Mouse (Mus musculus): ENCODE measurements around the gene Tmem216. TPM values are rescaled to one million over a fixed set of nuclear protein-coding genes. Genes with fewer than 3 reads are reported as not detected.

The Tmem216 gene
- 46.6 and 48.4 TPM in 2 replicates for polyA plus RNA-seq (2015; fragmentation: Nextera tagmentation; extraction: Ambion mirVana)

DNA sequence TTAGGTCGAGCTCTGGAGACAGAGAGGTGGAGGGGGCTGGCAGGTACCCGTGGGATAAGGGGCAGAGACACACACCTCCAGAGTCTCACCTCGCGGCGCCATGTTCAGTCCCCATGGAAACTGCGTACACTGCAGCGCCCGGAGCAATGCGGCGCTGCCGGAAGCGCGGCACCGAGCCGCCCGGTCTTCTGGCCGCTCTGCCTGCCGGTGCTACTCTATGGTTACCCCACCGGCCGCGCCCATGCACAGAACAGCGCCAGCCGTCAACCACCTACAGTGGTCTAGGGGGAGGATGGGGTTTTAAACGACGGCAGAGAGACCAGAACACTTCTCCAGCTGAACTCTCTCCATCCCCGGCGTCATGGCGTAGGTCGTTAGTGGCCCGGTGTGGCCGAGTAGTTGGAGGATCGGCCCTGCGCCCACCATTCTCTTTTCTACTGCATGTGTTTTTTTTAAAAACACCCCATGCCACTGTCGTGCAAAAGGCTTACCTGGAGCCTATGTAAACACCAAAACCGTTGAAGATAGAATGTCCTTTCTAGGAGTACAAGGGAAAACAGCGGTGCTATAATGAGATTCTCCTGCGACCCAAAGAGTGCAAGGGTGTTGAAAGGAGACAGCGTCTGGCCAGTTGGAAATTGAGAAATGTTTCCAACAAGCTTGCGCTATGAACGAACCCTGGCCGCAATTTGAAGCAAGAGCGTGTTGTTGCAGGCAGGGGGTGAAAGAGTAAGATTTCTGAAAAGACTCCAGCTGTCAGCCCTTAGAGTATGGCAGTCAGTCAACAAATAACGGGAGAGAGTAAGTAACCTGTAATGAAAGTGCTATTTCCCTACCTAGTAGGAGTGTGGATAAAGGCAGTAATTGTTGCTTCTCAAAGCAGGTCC, at the start of gene Tmem216:
TSS of gene Tmem216 (minus strand) at position 615 of the 887 bp plus-strand sequence.
- Histone ChIP-seq H3K27me3 (replicated peaks; ENCODE audit: control insufficient read depth, insufficient read depth, low read length) (no peaks in the 10 kb centered on the region), H3K4me1 (ENCODE audit: control insufficient read depth, insufficient read depth, low read depth, low read length) (peaks cover 12% of the 10 kb centered on the region), H3K4me3 (ENCODE audit: low read length) (peak within 1 kb of the TSS; percentile 70), H3K9me3 (ENCODE audit: control insufficient read depth, low read length) (no peaks in the 10 kb centered on the region), H3K27ac (ENCODE audit: low read depth, low read length) (peak within 1 kb of the TSS; percentile 87), H3K4me2 (ENCODE audit: low read length) (peak within 1 kb of the TSS; percentile 89), H3K9ac (ENCODE audit: low read depth, low read length) (peak within 1 kb of the TSS; percentile 88), H3K36me3 (ENCODE audit: control insufficient read depth, insufficient read depth, low read length) (peaks cover 6% of the 10 kb centered on the region)
- under 1% methylated on average over 43 of the region's 43 CpGs for WGBS
- ATAC-seq: peak; percentile 98

DNA sequence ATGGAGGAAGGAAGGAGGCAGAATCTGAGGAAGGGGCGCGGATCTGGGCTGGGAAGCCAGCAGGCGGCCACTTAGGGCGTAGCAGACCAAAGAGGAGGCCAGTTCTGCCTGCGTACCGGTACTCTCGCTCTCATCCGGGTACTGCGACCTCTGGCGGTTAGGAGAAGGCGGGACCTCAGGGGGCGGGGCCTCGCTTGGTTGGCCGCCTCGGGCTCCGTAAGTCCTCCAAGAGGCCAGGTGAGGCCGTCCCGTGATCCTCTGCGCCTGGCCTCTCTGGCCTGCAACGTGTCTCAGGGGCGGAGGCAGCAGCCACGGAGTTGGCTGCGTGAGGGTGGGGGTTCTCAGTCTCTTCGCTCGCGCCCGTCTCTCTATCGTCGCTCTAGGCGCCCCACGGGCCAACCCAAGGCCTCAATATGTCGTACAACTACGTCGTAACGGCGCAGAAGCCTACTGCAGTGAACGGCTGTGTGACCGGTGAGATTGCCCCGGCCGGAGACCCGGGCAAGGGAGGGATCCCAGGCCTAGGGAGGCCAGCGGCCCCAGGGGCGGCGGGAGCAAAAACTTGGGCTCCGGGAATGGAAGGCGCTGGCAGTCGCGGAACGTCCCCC, 49.4 kb upstream of the Tmem216 start, which contains the start of the genes Ddb1 and Tkfc:
TSS of gene Ddb1 (plus strand) at position 35 of the 608 bp plus-strand sequence.
TSS of gene Tkfc (minus strand) at position 362 of the 608 bp plus-strand sequence.
- Histone ChIP-seq H3K9me3 (ENCODE audit: control insufficient read depth, low read length) (no peaks in the 10 kb centered on the region), H3K27ac (ENCODE audit: low read depth, low read length) (peak within 1 kb of the TSS; percentile 92), H3K4me1 (ENCODE audit: control insufficient read depth, insufficient read depth, low read depth, low read length) (peaks cover 26% of the 10 kb centered on the region), H3K9ac (ENCODE audit: low read depth, low read length) (peak within 1 kb of the TSS; percentile 86), H3K4me2 (ENCODE audit: low read length) (peak within 1 kb of the TSS; percentile 85), H3K36me3 (ENCODE audit: control insufficient read depth, insufficient read depth, low read length) (peaks cover 21% of the 10 kb centered on the region), H3K27me3 (replicated peaks; ENCODE audit: control insufficient read depth, insufficient read depth, low read length) (no peaks in the 10 kb centered on the region), H3K4me3 (ENCODE audit: low read length) (peak within 1 kb of the TSS; percentile 72)
- peak; percentile 98 for ATAC-seq
- WGBS: under 1% methylated on average over 47 of the region's 49 CpGs

DNA sequence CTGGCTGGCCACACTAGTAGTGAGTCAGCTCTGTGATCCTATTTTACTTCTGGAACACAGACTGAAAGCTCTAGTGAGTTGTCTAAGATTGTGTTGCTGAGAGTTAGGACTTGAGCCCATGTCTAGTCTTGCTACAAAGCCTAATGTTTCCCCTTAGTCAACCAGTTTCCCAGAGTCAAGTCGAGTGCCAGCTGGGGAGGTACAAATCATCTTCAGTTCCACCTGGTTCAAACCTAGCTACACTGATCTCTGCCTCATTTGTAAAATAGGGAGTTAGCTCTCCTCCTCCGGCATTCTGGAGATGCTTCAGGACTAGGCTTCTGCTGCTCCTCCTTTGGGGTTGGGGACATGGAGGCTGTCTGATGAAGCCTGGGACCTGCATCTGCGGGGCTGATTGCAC, 48.5 kb upstream of the Tmem216 start:
- no peak for ATAC-seq
- peaks cover 26% of the 10 kb centered on the region for H3K4me1 ChIP-seq (ENCODE audit: control insufficient read depth, insufficient read depth, low read depth, low read length)
- WGBS: 63% methylated on average over 3 of the region's 3 CpGs
- peak overlapping the region; percentile 92 for H3K27ac ChIP-seq (ENCODE audit: low read depth, low read length)
- peak overlapping the region; percentile 85 for H3K4me2 ChIP-seq (ENCODE audit: low read length)
- H3K36me3 ChIP-seq (ENCODE audit: control insufficient read depth, insufficient read depth, low read length): peaks cover 18% of the 10 kb centered on the region
- H3K4me3 ChIP-seq (ENCODE audit: low read length): peak overlapping the region; percentile 72
- no peaks in the 10 kb centered on the region for H3K9me3 ChIP-seq (ENCODE audit: control insufficient read depth, low read length)
- H3K9ac ChIP-seq (ENCODE audit: low read depth, low read length): peak overlapping the region; percentile 86
- no peaks in the 10 kb centered on the region for H3K27me3 ChIP-seq (replicated peaks; ENCODE audit: control insufficient read depth, insufficient read depth, low read length)

DNA sequence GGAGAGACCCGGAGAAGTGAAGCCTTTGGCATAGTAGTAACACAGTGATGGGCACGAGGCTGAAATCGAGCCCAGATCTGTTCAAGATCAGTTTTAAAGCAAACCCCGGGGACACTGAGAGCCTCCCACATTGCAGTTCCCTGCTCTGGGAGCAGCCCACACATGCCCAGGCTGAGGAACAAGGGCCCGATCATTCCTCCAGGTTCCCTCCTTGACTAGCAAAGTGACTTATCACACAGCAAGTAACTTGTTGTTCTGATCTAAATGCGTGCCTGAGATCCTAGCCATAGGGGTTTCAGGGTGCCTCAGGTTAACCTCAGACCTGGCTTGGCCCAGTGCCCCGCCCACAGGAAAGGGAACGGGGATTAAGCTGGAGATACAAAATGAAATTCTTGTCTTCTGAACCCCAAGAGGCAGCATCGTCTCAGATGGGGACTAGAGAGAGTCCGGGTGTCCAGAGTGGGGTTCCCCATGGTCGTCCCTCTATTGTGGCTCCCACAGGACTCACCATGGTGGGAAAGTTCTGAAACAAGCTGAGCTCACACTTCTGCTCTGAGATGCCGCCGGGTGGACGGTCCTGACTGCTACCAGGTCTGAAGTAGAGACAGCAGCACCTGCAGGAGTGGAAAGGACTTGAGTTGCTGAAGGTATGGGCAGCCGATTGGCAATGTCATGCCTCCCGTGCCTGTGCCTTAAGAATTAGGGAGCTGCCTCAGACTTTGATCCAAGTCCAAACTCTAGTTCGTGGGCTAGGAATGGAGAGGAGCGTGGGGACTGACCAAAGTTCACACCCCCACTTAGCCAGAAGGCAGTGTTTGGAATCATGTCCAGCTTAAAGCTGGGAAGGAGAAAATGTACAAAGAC, 47.9 kb upstream of the Tmem216 start:
- H3K9ac ChIP-seq (ENCODE audit: low read depth, low read length): no peak overlapping the region
- 88% methylated on average over 18 of the region's 18 CpGs for WGBS

DNA sequence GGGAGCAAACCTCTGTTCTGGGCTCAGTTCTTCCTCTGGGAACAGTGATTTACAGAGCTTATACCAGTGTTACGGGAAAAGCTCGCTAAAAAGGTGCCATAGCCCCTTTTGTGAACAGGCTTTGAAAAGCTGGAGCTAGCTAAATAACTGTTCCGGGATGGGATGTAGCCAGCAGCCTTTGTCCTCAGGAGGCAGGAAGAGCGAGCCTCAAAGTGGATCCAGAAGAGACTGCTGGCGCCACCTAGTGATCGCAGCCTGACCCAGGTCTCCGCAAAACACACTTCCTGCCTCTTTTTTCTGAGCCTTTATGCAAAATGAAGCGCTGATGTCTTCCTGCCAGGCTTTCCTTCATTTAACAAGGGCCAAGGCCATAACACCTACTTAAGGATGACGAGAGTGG, 46.7 kb upstream of the Tmem216 start:
- Histone ChIP-seq H3K27me3 (replicated peaks; ENCODE audit: control insufficient read depth, insufficient read depth, low read length) (no peaks in the 10 kb centered on the region), H3K4me3 (ENCODE audit: low read length) (peak overlapping the region; percentile 35), H3K27ac (ENCODE audit: low read depth, low read length) (peak overlapping the region; percentile 90), H3K4me2 (ENCODE audit: low read length) (peak overlapping the region; percentile 74), H3K36me3 (ENCODE audit: control insufficient read depth, insufficient read depth, low read length) (peaks cover 10% of the 10 kb centered on the region; the same call in 1 of the 2 replicates), H3K4me1 (ENCODE audit: control insufficient read depth, insufficient read depth, low read depth, low read length) (peaks cover 26% of the 10 kb centered on the region), H3K9ac (ENCODE audit: low read depth, low read length) (peak overlapping the region; percentile 70), H3K9me3 (ENCODE audit: control insufficient read depth, low read length) (no peaks in the 10 kb centered on the region)
- 1% methylated on average over 9 of the region's 9 CpGs for WGBS
- peak; percentile 56 for ATAC-seq

More for the DNA sequence above, 47.9 kb upstream of the Tmem216 start:
- no peak overlapping the region for H3K4me3 ChIP-seq (ENCODE audit: low read length)
- no peaks in the 10 kb centered on the region for H3K9me3 ChIP-seq (ENCODE audit: control insufficient read depth, low read length)
- peaks cover 19% of the 10 kb centered on the region for H3K36me3 ChIP-seq (ENCODE audit: control insufficient read depth, insufficient read depth, low read length)
- no peak overlapping the region for H3K4me2 ChIP-seq (ENCODE audit: low read length)
- H3K27ac ChIP-seq (ENCODE audit: low read depth, low read length): no peak overlapping the region; the same call in 1 of the 2 replicates
- peaks cover 26% of the 10 kb centered on the region for H3K4me1 ChIP-seq (ENCODE audit: control insufficient read depth, insufficient read depth, low read depth, low read length)
- H3K27me3 ChIP-seq (replicated peaks; ENCODE audit: control insufficient read depth, insufficient read depth, low read length): no peaks in the 10 kb centered on the region
- no peak for ATAC-seq

DNA sequence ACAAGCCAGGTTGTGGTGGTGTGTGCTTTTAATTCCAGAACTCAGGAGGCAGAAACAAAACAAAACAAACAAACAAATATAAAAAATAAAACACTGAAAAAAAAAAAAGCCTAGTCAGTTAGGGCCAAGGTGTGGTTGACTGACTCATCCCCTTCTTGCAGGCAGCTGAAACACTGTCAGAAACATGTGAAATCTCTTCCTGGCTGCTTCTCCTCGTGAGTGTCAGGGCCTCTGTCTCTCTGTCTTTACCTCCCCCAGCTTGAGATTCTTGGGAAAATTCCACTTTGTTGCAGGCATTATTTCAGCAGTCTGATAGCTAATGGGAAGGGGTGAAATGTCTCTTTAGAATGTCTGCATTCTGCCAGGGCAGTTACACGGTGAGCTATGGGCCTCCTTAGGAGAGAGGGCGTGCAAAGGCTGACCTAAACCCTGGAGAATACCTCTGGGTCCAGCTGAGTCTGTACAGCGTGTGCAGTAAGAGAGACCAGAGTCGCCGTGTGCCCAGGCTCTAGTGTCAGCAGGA, 46.3 kb upstream of the Tmem216 start:
- peak overlapping the region; percentile 35 for H3K4me3 ChIP-seq (ENCODE audit: low read length)
- H3K36me3 ChIP-seq (ENCODE audit: control insufficient read depth, insufficient read depth, low read length): peaks cover 8% of the 10 kb centered on the region; the same call in 1 of the 2 replicates
- H3K4me1 ChIP-seq (ENCODE audit: control insufficient read depth, insufficient read depth, low read depth, low read length): peaks cover 26% of the 10 kb centered on the region
- H3K9ac ChIP-seq (ENCODE audit: low read depth, low read length): peak overlapping the region; percentile 70
- no peaks in the 10 kb centered on the region for H3K9me3 ChIP-seq (ENCODE audit: control insufficient read depth, low read length)
- ATAC-seq: 0 out of 2 replicates have a peak, but pooled peaks have one; percentile 16
- no peaks in the 10 kb centered on the region for H3K27me3 ChIP-seq (replicated peaks; ENCODE audit: control insufficient read depth, insufficient read depth, low read length)
- H3K27ac ChIP-seq (ENCODE audit: low read depth, low read length): peak overlapping the region; percentile 90
- WGBS: 3% methylated on average over 6 of the region's 6 CpGs
- H3K4me2 ChIP-seq (ENCODE audit: low read length): peak overlapping the region; percentile 74

DNA sequence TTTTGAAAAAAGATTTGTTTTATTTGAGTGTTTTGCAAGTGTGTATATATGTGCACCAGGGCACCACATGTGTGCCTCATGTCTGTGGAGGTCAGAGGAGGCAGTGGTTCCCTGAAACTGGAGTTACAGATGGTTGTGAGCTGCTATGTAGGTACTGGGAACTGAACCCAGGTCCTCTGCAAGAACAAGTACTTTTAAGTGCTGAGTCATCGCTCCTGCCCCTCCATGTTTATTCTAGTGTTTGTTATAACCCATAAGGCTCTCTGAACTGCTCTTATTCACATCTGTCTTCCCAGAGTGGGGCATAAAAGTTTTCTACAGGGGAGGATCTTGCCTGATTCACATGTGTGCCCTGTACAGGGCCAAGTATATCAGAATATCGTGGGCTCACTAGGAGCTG, 43.6 kb upstream of the Tmem216 start:
- Histone ChIP-seq H3K9me3 (ENCODE audit: control insufficient read depth, low read length) (no peaks in the 10 kb centered on the region), H3K4me3 (ENCODE audit: low read length) (no peak overlapping the region), H3K9ac (ENCODE audit: low read depth, low read length) (no peak overlapping the region), H3K4me2 (ENCODE audit: low read length) (no peak overlapping the region), H3K27me3 (replicated peaks; ENCODE audit: control insufficient read depth, insufficient read depth, low read length) (no peaks in the 10 kb centered on the region), H3K36me3 (ENCODE audit: control insufficient read depth, insufficient read depth, low read length) (peaks cover 10% of the 10 kb centered on the region; the same call in 1 of the 2 replicates), H3K4me1 (ENCODE audit: control insufficient read depth, insufficient read depth, low read depth, low read length) (peaks cover 14% of the 10 kb centered on the region), H3K27ac (ENCODE audit: low read depth, low read length) (no peak overlapping the region)
- WGBS: 94% methylated on average over 2 of the region's 2 CpGs
- ATAC-seq: no peak

DNA sequence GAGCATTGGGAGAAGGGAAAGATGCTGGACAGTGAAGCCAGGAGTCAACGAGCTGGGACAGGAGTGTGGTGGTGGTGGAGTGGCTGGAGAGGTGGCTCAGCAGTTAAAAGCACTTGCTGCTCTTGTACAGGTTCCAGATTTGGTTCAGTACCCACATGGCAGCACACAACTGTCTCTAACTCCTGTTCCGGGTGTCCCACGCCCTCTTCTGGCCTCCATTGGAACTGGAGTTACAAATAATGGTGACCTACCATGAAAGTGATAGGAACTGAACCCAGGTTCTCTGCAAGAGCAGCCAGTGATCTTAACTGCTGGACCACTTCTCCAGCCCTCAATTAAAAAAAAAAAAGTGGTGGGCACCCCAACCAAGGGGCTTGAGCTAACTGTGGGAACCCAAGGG, 42.1 kb upstream of the Tmem216 start:
- Histone ChIP-seq H3K4me1 (ENCODE audit: control insufficient read depth, insufficient read depth, low read depth, low read length) (peaks cover 8% of the 10 kb centered on the region), H3K9me3 (ENCODE audit: control insufficient read depth, low read length) (no peaks in the 10 kb centered on the region), H3K27me3 (replicated peaks; ENCODE audit: control insufficient read depth, insufficient read depth, low read length) (no peaks in the 10 kb centered on the region), H3K36me3 (ENCODE audit: control insufficient read depth, insufficient read depth, low read length) (peaks cover 13% of the 10 kb centered on the region), H3K9ac (ENCODE audit: low read depth, low read length) (no peak overlapping the region), H3K4me3 (ENCODE audit: low read length) (no peak overlapping the region), H3K27ac (ENCODE audit: low read depth, low read length) (no peak overlapping the region), H3K4me2 (ENCODE audit: low read length) (no peak overlapping the region)
- ATAC-seq: no peak
- WGBS: 41% methylated on average over 3 of the region's 3 CpGs

Data from hindbrain, embryonic 16.5 days (tissue).